Mouse (Mus musculus): ENCODE data around the gene Slc44a3. TPM values are rescaled to one million over a fixed set of nuclear protein-coding genes. Genes with fewer than 3 reads are reported as not detected.

The Slc44a3 gene
- polyA plus RNA-seq (2012; rRNA removed) = 0.19 and 0.29 TPM in 2 replicates

DNA sequence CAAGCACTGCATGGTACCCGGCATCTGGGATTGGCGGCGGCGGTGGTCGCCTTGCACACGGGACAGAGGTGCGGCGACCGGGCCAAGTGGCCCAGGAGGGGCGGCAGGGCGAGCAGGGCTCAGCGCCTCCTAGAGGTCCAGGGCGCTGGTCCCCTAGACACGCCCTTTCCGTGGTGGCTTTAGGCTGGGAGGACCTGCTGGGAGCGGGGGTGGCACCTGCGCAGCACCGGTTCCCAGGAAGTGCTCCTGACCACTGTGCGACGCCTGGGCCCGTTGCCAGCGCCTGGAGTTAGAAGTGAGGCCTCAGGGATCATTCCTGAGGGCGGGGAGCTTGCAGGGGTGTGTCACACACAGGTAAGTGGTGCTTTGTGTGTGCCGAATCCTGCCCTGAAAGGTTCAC, at the start of gene Slc44a3:
Gene Slc44a3 (minus strand): TSS at position 229 of the 400 bp plus-strand sequence.
- TF ChIP-seq POLR2A (IDR thresholded peaks at IDR 0.05; ENCODE audit: borderline replicate concordance, extremely low read depth, insufficient read depth, insufficient read length, poor library complexity, severe bottlenecking) (no peak), CTCF (IDR thresholded peaks at IDR 0.05; ENCODE audit: borderline replicate concordance, extremely low read depth, insufficient read depth, insufficient read length) (0 out of 2 replicates have a peak, but pooled peaks have one; percentile 10)
- peak; percentile 35 for DNase-seq (ENCODE audit: low read depth)

DNA sequence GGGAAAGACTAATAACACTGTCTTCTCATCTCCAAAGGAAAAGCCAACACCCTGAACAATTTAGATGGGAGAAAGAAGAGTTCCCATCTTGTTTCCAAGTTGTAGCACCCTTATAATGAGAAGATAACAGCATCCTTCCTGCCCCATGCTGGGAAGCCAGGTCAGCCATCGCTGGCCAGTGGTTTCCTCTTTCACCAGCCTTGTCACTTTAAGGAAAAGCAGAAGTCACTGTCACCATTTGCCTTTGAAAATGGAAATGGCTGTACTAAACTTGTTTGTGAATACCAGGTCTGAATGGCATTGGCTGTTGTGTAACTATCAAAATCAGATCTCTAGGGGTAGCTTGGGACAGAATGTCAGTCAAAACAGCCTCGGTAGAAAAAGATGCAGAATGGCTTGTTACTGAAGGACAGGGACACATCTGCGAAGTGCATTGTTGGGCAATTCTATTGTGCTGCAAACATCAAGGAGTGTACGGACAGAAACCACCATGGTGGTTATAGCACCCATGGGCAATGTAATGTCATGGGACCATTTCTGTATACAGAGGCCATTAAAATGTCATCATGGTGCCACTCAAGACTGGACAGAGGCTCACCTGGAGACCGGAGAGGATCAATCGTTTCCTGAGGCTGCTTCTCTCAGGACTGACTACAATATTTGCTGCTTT, 47.8 kb upstream of the Slc44a3 start:
- no peak for DNase-seq (ENCODE audit: low read depth)
- no peak for TF ChIP-seq CTCF (IDR thresholded peaks at IDR 0.05; ENCODE audit: borderline replicate concordance, extremely low read depth, insufficient read depth, insufficient read length)
- no peak for TF ChIP-seq POLR2A (IDR thresholded peaks at IDR 0.05; ENCODE audit: borderline replicate concordance, extremely low read depth, insufficient read depth, insufficient read length, poor library complexity, severe bottlenecking)

DNA sequence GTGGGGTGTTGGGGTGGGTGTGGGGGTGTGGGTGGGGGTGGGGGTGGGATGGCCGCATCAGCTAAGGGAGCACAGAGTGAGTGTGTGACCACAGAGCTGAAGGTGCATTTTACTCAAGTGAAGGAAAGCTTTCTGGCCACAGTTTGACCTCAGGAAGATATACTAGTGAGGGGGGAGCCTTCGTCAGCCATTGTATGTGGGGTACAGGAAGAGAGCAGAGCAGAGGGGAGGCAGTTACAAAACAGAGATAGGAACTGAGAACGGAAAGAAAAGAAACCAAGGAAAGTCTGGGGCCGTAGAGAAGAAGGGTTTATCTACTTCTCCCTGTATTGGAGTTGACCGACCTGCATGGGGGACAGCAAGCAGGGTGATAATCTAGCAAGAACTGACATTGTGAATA, 47.2 kb upstream of the Slc44a3 start:
- TF ChIP-seq CTCF (IDR thresholded peaks at IDR 0.05; ENCODE audit: borderline replicate concordance, extremely low read depth, insufficient read depth, insufficient read length) = no peak
- no peak for TF ChIP-seq POLR2A (IDR thresholded peaks at IDR 0.05; ENCODE audit: borderline replicate concordance, extremely low read depth, insufficient read depth, insufficient read length, poor library complexity, severe bottlenecking)
- DNase-seq (ENCODE audit: low read depth) = no peak

DNA sequence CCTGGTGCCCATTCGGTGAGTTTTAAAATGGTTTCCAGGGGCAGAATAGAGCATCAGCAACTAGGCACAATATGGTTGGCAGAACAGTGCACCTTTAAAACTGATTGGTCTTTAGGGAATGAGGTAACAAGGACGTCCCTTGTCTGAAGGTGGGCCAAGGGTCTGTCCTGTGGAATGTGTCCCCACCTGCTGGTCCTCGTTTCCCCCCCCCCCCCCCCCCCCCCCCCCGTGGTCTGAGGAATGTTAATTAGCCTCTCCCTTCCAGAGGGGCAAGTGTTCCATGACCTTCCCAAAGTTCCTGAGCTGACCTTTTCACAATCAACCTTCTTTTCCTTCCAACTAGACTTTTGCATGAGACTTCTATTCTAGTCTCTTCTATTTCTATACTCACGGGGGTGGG, 46.5 kb upstream of the Slc44a3 start:
- TF ChIP-seq CTCF (IDR thresholded peaks at IDR 0.05; ENCODE audit: borderline replicate concordance, extremely low read depth, insufficient read depth, insufficient read length) (no peak), POLR2A (IDR thresholded peaks at IDR 0.05; ENCODE audit: borderline replicate concordance, extremely low read depth, insufficient read depth, insufficient read length, poor library complexity, severe bottlenecking) (no peak)
- no peak for DNase-seq (ENCODE audit: low read depth)

DNA sequence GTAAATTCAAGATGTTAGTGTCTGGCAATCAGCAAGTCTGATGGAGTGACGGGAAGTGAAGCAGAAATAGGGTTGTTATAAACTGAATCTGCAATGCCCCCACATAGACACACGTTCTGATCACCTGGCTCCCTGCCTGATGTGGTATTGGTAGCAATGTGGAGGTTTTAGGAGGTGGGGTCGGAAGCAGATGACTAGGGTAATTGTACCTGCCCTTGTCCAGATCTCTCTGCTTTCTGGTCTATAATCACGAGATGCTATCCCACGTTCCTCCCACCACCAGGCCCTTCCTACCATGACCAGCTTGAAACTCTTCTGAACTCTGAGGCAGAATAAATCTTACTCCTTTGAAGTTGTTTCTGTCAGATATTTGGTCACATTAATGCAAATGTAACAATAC, 45.4 kb upstream of the Slc44a3 start:
- TF ChIP-seq POLR2A (IDR thresholded peaks at IDR 0.05; ENCODE audit: borderline replicate concordance, extremely low read depth, insufficient read depth, insufficient read length, poor library complexity, severe bottlenecking) (no peak), CTCF (IDR thresholded peaks at IDR 0.05; ENCODE audit: borderline replicate concordance, extremely low read depth, insufficient read depth, insufficient read length) (no peak)
- DNase-seq (ENCODE audit: low read depth) = no peak

DNA sequence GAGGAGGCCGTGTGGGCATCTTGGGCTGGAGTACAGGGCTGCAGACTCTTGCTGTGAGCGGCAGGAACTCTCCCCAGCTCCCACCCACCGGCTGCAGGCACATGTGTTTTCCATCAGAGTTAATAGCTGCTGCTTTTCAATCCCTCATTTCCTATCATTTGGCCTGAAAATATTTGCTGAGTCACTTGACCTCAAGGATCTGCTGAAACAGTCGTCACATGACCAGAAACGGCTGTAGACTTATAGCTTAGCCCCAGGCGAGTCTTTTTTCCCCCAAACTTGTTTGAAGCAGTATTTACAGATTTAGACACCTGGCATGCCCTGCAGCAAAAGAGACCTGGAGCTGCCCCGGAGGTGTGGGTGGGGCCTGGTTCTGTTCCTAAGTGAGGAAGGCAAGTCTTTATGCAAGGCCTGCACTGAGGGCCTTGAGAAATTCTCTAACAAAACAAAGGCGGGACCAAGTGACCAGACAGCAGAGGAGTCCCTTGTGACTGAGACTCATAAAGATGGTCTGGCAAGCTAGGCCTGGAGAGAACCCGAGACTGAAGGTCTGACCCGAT, 44.9 kb upstream of the Slc44a3 start:
- DNase-seq (ENCODE audit: low read depth) = peak; percentile 58
- TF ChIP-seq POLR2A (IDR thresholded peaks at IDR 0.05; ENCODE audit: borderline replicate concordance, extremely low read depth, insufficient read depth, insufficient read length, poor library complexity, severe bottlenecking) (no peak), CTCF (IDR thresholded peaks at IDR 0.05; ENCODE audit: borderline replicate concordance, extremely low read depth, insufficient read depth, insufficient read length) (no peak)

DNA sequence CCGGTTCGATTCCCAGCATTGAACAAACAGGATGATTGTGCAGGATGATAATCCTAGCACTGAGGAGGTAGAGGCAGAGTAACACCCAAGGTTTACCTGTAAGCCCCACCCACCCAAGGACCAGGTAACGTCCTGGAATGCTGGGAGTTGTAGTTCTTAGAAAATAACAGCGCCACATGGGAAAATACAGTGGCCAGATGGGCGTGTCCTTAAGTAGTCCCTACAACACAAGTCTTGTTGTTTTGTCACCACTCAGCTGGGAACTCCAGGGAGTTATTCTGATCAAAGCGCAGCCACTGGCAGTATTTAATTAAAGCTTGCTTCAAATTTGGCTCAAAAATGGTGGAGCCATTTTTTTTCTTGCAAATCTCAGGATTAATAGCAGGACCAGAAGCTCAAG, 44.2 kb upstream of the Slc44a3 start:
- no peak for TF ChIP-seq POLR2A (IDR thresholded peaks at IDR 0.05; ENCODE audit: borderline replicate concordance, extremely low read depth, insufficient read depth, insufficient read length, poor library complexity, severe bottlenecking)
- TF ChIP-seq CTCF (IDR thresholded peaks at IDR 0.05; ENCODE audit: borderline replicate concordance, extremely low read depth, insufficient read depth, insufficient read length) = no peak
- DNase-seq (ENCODE audit: low read depth) = peak; percentile 60

DNA sequence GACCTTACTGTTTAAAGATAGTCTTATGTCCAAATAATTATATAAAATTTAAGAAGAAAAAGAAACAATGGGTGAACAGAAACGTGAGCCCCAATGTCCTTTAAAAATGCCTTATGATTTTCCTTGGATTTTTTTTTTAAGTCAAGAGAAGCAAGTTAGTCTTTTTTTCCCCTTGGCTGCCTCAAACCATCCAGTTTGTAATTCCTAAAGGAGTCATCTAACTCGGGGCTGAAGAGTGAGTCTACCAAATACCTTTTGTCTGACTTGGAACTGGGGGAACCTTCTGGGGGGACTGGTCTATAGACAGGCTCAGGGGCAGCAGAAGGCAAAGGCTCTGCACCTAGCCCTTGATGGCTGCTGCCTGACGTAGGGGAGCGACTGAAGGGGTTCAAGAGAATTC, 42.2 kb upstream of the Slc44a3 start:
- DNase-seq (ENCODE audit: low read depth) = no peak
- TF ChIP-seq POLR2A (IDR thresholded peaks at IDR 0.05; ENCODE audit: borderline replicate concordance, extremely low read depth, insufficient read depth, insufficient read length, poor library complexity, severe bottlenecking) = no peak
- no peak for TF ChIP-seq CTCF (IDR thresholded peaks at IDR 0.05; ENCODE audit: borderline replicate concordance, extremely low read depth, insufficient read depth, insufficient read length)

DNA sequence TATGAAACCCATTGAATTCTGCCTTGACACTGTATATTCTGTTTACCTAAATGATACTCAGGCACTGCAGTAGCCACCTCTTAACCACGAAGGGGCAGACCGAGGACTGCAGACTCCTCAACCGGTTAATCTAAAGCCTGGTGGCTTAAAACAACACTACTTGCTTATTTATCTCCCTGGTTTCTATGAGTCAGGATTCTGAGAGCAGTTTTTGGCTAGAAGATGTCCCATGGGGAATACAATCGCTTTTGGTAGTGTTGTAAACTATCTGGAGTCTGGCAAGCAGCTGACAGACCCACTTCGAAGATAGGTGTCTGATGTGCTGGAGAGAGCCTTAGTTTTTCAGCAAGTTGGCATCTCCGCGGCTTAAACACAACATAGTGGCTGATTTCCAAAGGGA, 41.7 kb upstream of the Slc44a3 start:
- no peak for DNase-seq (ENCODE audit: low read depth)
- TF ChIP-seq CTCF (IDR thresholded peaks at IDR 0.05; ENCODE audit: borderline replicate concordance, extremely low read depth, insufficient read depth, insufficient read length) (no peak), POLR2A (IDR thresholded peaks at IDR 0.05; ENCODE audit: borderline replicate concordance, extremely low read depth, insufficient read depth, insufficient read length, poor library complexity, severe bottlenecking) (no peak)

DNA sequence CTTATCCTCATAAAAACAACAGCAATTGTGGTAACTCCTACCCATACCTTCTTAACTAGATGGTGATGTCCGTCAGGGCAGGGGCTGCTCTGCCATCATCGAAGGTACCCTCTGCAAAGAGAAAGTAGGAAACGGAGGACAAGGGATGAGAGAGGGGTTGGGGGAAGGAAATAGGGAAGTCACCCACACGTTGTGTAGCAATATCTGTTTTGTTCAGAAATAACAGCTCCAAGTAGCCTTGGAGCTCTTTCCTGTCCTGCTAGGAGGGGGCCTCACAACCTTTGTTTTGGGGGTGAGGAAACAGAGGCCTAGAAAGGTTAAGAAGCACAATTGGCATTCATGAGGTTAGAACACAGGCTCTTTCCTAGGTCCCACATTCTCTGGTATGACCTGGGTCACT, 39.3 kb upstream of the Slc44a3 start:
- no peak for TF ChIP-seq POLR2A (IDR thresholded peaks at IDR 0.05; ENCODE audit: borderline replicate concordance, extremely low read depth, insufficient read depth, insufficient read length, poor library complexity, severe bottlenecking)
- TF ChIP-seq CTCF (IDR thresholded peaks at IDR 0.05; ENCODE audit: borderline replicate concordance, extremely low read depth, insufficient read depth, insufficient read length) = no peak
- no peak for DNase-seq (ENCODE audit: low read depth)

DNA sequence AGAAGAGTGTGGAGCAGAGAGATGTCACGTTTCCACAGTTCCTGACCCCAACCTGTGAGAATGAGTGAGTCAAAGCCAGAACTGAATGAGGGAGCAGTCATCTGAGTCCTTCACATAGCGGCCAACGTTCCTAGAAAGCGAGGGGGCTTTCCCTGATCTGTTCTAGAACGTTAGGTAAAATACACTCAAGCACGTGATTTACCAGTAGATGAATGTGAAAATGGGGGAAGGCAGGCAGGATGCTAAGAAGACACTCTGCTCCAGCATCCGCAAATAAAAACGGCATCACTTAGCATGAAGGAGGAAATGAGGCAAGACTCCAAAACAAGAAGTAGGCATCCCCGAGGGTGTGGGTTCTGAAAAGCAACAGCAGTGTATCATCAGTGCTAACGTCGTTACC, 38.4 kb upstream of the Slc44a3 start:
- DNase-seq (ENCODE audit: low read depth) = no peak
- TF ChIP-seq CTCF (IDR thresholded peaks at IDR 0.05; ENCODE audit: borderline replicate concordance, extremely low read depth, insufficient read depth, insufficient read length) (no peak), POLR2A (IDR thresholded peaks at IDR 0.05; ENCODE audit: borderline replicate concordance, extremely low read depth, insufficient read depth, insufficient read length, poor library complexity, severe bottlenecking) (no peak)

DNA sequence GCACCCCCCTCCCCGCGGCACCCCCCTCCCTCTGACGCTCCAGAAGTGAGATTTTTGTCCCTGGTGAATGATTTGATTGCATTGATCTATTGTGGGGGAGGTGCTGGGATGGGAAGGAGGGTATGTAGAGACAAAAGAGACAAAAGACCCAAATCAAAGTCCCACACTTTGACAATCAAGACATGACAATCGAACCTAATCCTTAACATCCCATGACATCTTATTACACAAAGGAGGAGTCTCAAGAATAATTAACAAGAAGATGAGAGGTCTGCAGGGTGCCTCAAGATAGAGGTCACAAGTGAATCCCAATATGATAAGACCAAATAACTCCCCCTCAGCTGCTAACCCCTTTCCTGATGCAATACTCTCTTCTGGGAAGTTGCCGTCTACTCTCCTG, 37.6 kb upstream of the Slc44a3 start:
- no peak for DNase-seq (ENCODE audit: low read depth)

More for the DNA sequence above, 37.6 kb upstream of the Slc44a3 start:
- TF ChIP-seq POLR2A (IDR thresholded peaks at IDR 0.05; ENCODE audit: borderline replicate concordance, extremely low read depth, insufficient read depth, insufficient read length, poor library complexity, severe bottlenecking) (no peak), CTCF (IDR thresholded peaks at IDR 0.05; ENCODE audit: borderline replicate concordance, extremely low read depth, insufficient read depth, insufficient read length) (no peak)
